Mouse (Mus musculus) E14TG2a.4 (cell line): ENCODE data around the gene Hrasls5.

Source experiments
- CTCF ChIP-seq: conservative IDR thresholded peaks from 2 replicates; pipeline ENCODE4 v1.5.1; 2014; ENCODE audit warnings: low read length
- NANOG ChIP-seq: IDR thresholded peaks from 2 replicates; pipeline ENCODE4 v1.6.1; 2014; ENCODE audit warnings: borderline replicate concordance, low read length, mixed read lengths
- POU5F1 ChIP-seq: IDR thresholded peaks from 2 replicates; pipeline ENCODE4 v1.6.1; 2014; ENCODE audit warnings: low read length, borderline replicate concordance

DNA sequence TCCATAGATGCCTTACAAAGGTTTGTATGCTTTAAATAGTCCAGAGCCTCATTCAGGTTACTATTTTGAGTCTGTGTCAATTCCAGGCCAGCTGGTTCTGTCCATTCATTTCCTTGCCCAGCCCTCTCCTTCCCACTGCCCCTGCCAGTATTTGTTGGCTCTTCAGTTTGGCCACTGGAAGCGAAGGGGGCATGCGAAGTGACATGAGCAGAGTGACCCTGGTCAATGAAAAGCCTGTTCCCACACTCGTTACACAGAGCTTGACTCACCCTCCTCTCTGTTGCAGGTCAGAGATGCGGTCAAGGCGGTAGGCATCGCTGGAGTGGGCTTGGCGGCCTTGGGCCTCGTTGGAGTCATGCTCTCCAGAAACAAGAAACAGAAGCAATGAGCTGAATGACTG is 27.1 kb upstream of the Hrasls5 start:
- TF ChIP-seq CTCF (no peak), NANOG (no peak), POU5F1 (no peak)
